Mouse (Mus musculus) right cerebral cortex, postnatal 25 days (tissue): ENCODE results near the gene Rhot1.
"Not testable (repeated sequence)": the region's sequence is repeated elsewhere in the genome, so short reads cannot be mapped to it uniquely, and the experiment has no call there.

Source experiments
- DNase-seq: peaks from one replicate; pipeline ENCODE4 v3.0.0; 2022

The Rhot1 gene

DNA sequence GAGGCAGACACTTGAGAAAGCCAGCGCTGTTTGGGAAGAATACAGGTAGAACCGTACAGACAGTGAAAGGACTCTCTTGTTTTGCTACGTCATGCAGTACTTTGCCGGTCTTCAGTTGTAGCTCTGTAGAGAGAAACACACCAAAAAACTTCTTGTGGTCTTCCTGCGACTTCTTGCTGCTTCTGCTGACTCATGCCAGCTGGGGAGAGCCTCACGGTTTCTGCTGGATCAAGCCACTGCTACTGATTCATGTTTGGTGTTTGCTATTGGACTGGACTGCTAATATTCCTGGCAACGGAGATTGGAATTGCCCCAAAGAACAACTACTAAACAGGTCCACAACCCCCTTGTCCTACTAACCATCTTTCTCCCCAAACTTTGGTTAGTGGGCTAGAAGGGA, 12.5 kb upstream of the Rhot1 start:
- no peak for DNase-seq

- no peak for DNase-seq
Measured at GRCm38 (mm10) chr11:80199316-80199715, 9.5 kb upstream of the Rhot1 start.

GRCm38 (mm10) chr11:80199773-80200172, 9.0 kb upstream of the Rhot1 start:
- DNase-seq, result no peak

DNA sequence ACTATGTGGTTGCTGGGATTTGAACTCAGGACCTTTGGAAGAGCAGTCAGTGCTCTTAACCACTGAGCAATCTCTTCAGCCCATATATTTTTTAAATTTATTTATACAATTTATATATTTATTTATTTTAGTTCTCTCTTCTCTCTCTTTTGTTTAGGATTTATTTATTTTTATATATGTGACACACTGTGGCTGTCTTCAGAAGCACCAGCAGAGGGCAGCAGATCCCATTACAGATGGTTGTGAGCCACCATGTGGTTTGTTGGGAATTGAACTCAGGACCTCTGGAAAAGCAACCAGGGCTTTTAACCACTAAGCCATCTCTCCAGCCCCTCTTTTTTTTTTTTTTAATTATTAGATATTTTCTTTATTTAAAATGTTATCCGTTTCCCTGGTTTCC, 8.5 kb upstream of the Rhot1 start:
- DNase-seq, result no peak

GRCm38 (mm10) chr11:80202296-80202695, 6.5 kb upstream of the Rhot1 start:
- DNase-seq, result no peak

GRCm38 (mm10) chr11:80204037-80204436, 4.8 kb upstream of the Rhot1 start:
- no peak for DNase-seq

DNA sequence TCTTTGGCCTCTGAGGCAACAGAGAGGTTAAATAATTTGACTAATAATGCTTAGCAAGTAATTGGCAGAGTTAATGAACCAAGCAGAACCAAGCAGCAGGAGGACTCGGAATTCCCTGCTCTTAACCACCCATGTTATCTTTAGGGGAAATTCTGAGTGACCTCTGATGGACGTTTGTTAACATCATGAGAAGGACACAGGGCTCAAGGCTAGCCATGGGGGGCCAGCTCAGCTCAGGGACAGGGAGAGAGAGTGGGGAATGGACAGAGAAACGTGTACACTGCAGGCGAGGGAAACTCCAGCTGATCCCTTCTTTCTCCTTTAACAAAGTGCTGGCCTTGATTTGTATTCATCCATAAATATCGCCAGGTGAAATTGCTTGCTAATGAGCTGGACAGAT, 3.9 kb upstream of the Rhot1 start:
- no peak for DNase-seq

DNA sequence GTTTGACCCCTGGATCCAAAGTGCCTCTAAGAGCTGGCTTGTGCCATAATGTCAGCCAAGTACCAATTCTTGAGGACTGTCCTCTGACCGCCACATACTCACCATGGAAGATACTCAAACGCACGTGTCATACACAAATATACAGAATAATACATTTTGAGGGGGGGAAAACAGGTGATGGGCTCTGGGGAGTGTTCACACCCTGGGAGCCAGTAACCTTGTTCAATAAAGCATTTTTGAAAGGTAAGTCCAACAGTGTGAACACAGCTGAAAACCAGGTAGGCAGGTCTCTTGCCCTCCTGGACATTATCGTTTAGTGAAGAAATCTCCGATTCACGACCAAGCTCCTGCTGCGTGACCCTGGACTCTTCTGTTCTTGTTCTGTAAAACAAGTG, 357 bp upstream of the Rhot1 start:
- DNase-seq, result no peak

DNA sequence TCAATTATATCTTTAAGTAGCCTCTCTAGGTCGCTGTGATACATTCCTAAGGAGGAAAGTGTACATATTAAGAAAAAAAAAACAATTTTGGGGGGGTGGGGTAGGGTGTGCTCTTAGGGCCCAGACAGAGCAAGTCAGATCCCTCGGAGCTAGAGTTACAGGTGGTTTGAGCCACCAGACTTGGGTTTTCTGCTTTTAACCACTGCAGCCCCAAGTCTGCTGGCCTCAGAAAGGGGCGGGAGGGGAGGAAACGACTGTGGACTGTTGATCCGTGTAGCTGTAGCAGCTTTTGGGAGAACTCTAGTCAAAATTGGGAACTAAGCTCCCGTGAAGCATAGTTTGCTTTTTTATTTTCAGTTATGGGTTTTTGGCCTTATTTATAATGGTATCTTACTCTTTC, 1.5 kb downstream of the Rhot1 start:
- DNase-seq, result no peak

DNA sequence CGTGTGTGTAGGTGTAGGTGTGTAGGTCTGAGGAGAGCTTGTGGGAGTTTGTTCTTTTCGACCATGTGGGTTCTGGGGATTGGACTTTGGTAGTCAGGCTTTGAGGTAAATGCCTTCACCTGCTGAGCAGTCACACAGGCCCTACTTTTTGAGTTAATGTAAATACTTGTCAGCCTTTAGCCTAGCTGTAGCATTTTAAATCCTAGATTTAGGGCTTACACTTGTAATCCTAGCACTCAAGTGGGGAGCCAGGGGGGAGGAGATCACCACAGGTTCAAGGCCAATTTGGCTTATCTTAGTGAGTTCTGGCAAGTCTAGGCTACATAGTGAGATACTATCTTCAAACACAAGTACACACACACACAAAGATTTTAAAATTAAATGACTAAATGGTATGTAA, 3.5 kb downstream of the Rhot1 start:
- DNase-seq, result no peak

DNA sequence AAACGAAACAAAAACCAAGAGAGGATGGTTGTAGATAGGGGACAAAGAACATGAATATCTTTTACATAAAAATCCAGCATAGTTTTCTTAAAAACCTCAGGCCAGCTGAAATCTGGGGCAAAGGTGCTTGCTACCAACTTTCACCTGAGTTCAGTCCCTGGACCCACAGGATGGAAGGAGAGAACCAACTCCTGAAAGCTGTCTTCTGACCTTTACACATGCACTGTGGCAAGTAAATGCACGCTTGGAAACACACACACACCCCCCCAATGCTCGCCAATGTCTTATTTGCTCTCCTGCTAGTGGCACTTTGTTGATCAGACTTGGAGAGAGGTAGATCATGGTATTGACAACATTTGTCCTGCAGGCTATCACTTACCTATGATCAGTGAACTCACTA, 6.5 kb downstream of the Rhot1 start:
- no peak for DNase-seq

GRCm38 (mm10) chr11:80218657-80219293, 10.0 kb downstream of the Rhot1 start:
- DNase-seq, result peak; percentile 14

- not testable (repeated sequence) for DNase-seq
Measured at GRCm38 (mm10) chr11:80230066-80230465, 21.2 kb downstream of the Rhot1 start.

- DNase-seq, result no peak
Measured at GRCm38 (mm10) chr11:80237278-80237677, 28.5 kb downstream of the Rhot1 start.

- DNase-seq, result no peak
Measured at GRCm38 (mm10) chr11:80238306-80238705, 29.5 kb downstream of the Rhot1 start.

GRCm38 (mm10) chr11:80247026-80247425, 38.2 kb downstream of the Rhot1 start:
- no peak for DNase-seq

DNA sequence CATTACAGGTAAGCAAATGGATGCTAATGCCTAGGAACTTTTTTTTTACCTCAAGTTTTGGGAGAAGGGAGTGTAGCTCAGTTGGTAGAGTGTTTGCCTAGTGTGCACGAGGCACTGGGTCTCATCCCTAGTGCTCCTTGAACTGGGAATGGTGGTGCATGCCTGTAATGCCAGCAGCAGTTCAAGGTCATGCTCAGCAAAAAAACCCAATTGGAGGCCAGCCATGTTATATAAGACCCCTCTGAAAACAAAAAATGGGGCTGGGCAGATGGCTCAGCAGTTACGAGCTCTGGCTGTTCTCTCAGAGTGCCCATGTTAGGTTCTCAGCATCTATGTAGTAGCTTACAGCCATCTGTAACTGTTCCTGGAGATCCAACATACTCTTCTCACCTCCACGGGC, 39.7 kb downstream of the Rhot1 start:
- no peak for DNase-seq

DNA sequence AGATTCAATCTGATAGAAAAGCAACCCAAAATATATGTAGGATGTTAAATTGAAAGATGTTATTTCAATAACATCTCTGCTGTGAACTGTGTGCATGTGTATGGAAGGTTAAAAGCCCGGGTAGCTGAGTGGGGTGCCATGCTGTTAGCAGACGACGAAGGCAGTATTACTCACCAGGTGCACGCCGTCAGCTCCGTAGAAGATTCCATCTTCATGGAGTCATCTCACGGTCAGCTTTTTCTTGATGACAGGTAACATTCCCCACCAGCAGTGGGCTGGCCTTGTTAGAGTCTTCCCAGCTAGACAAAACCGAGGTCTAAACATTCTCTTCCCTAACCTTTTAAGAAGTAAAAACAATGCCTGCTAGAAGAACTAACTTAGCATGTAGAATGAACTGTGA, 55.3 kb downstream of the Rhot1 start:
- no peak for DNase-seq

- no peak for DNase-seq
Measured at GRCm38 (mm10) chr11:80271096-80271495, 62.3 kb downstream of the Rhot1 start.

DNA sequence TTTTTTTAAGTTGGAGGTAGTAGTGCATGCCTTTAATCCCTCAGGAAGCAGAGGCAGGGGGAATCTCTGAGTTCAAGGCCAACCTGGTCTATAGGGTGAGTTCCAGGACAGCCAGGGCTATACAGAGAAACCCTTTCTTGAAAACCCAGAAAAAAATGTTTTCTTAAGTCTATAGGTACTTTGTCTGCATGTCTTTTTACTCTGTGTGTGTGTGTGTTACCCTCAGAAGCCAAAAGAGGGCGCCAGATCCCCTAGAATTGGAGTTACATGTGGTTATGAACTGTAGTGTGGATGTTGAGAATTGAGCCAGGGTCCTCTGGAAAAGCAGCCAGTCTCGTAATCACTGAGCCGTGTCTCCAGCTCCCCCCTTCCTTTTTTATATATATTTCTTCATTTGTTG, 66.2 kb downstream of the Rhot1 start:
- no peak for DNase-seq

GRCm38 (mm10) chr11:80278054-80278453, 69.2 kb downstream of the Rhot1 start:
- no peak for DNase-seq

DNA sequence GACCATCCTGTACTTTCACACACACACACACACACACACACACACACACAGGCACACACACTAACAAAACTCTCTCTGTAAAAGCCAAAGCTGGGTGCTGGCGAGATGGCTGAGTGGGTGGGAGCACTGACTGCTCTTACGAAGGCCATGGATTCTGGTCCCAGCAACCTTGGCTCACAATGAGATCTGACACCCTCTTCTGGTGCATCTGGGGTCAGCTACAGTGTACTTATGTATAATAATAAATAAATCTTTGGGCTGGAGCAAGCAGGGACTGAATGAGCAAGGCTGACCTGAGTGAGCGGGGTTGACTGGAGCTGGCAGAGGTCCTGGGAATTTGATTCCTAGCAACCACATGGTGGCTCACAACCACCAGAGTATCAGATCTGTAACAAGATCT, 75.0 kb downstream of the Rhot1 start:
- DNase-seq, result no peak

DNA sequence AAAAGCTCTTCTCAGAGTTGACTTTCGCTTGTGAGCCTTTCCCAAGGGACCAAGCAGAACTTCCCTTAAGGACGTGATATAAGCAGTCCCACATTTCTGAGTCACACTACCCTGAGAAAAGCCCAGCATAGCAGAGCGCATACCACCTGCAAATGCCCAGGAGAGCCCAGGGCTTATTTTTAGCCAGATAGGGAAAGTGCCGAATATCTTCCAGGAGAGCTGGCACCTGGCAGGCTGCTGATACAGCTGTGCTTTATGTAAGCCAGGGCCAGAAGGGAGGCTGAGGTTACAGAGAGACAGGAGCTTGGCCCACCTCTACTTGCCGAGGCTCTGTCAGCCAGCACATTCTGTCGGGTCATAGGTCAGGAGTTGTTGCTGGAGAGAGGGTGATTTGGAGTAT, 75.8 kb downstream of the Rhot1 start:
- DNase-seq, result no peak

GRCm38 (mm10) chr11:80287150-80287549, 78.3 kb downstream of the Rhot1 start:
- DNase-seq, result peak; percentile 63

DNA sequence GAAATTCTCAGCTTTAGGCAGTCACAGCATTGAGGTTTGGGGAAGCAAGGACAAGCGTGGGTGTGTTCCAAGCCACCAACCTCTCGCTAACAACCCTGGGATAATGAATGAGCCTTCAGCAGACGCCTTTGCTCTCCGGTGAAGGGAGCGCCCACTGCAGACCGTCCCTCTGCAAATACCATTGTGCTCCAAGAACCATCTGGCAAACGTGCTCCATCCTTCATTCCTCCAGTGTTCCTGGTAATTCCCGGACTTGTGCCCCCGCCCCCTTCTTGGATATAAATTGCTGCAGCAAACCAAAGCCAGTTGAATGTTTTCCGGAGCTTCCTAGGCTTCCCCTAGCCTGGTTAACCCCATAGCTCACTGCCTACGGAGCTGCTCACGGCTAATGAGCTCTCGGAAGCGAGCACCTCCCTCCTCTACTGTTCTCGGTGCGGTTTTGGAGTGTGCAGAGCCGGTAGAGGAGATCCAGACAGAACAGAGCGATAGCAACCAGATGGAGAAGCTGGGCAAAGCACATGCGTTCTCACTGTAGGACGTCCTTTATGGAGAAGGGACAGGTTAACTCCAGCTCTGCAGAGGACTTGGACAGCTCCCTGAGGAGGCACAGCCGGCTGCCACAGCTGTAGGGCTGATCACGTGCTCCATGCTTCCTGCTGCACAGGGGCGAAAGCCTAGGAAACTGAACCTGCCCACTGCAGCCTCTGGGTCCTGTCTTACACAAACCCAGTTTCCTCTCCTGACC, 81.1 kb downstream of the Rhot1 start:
- DNase-seq, result peak; percentile 65
